Mouse (Mus musculus) heart, postnatal 36 days (tissue): ENCODE measurements at regions not wholly inside any gene's neighbourhood (a gene's known extent, or its start where the extent isn't known, plus 50 kb on each side); places are given as distances from the start of the nearest gene placed in this dataset.
A peak's percentile ranks its signal among the peaks of the same experiment; 100 is the strongest.

Experiments used
- DNase-seq, 2 experiments: peaks; one replicate each; pipeline ENCODE4 v3.0.0; 2021 to 2022
- intact Hi-C: fragments of 180-260 bp; cut with DNase I; formaldehyde crosslinking; loops from one replicate; pipeline ENCODE4 v1.15.1; 2025

DNA sequence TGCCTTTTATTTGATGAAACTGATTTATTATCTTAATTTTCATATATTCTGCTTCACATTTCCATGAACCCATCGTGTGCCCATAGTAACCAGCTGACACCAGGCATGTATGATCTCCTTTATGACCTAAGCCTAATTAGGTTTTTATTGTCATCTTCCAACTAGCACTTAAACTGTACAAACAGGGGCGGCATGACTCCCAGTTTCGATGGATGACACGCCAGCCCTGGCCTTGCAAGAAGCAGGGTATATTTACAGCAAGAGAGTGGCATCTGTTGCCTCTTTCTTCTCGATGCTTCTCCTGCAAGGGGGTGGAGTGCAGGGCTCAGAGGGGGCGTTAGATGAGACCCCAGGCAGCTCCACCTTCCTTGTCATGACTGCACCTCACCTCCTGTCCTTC, 379.8 kb downstream of the Tshz3 start:
- no peak for DNase-seq
- intact Hi-C loops = no loop called here

GRCm38 (mm10) chr7:37078140-37078539, 380.2 kb downstream of the Tshz3 start:
- intact Hi-C loops = no loop called here
- no peak for DNase-seq

DNA sequence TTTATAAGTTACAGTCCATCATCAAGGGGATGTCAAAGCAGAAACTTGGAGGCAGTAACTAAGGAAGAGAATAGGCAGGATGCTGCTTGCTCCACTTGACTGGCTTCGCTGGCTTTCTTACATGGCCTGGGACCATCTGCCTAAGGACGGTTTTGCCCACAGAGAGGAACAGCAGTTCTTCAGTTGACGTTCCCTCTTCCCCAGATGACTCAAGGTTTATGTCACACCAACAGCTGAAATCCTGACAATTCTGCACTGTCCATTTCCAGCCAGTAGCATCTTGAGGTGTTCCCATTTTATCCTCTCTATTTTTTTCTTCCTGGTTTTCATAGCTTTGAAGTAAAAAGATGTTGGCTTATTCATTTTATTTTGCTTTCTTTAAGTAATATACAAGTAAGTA, 391.8 kb downstream of the Tshz3 start:
- no peak for DNase-seq
- intact Hi-C loops = no loop called here

- intact Hi-C loops = no loop called here
- DNase-seq = no peak
Observed at GRCm38 (mm10) chr7:37092572-37092971, 394.7 kb downstream of the Tshz3 start.

- DNase-seq = no peak
- intact Hi-C loops = no loop called here
Observed at GRCm38 (mm10) chr7:37093721-37094120, 395.8 kb downstream of the Tshz3 start.

DNA sequence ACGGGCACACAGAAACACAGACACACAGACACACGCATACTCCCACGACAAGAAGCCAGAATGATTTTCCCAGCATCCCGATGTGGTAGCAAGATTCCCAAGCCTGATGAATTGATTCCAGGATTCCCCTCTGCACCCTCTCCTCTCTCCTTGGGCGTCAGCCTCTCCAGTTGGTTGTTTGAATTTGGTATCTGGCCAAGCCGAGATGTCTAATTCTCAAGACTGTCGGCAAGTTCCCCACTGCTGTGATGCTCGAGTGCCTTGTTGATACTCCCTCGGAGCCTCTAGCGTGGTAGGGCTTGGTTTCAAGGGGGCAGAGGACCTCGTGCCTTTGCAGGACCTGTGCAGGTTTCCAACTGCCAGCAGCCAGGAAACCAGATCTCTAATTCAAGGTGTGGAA, 397.9 kb downstream of the Tshz3 start:
- intact Hi-C loops = no loop called here
- no peak for DNase-seq

GRCm38 (mm10) chr7:37096291-37096690, 398.4 kb downstream of the Tshz3 start:
- intact Hi-C loops = no loop called here

GRCm38 (mm10) chr7:37098950-37099349, 401.0 kb downstream of the Tshz3 start:
- intact Hi-C loops = no loop called here
- no peak for DNase-seq

More at GRCm38 (mm10) chr7:37096291-37096690, 398.4 kb downstream of the Tshz3 start:
- DNase-seq = no peak

GRCm38 (mm10) chr7:37104671-37105070, 406.8 kb downstream of the Tshz3 start:
- intact Hi-C loops = no loop called here
- no peak for DNase-seq

DNA sequence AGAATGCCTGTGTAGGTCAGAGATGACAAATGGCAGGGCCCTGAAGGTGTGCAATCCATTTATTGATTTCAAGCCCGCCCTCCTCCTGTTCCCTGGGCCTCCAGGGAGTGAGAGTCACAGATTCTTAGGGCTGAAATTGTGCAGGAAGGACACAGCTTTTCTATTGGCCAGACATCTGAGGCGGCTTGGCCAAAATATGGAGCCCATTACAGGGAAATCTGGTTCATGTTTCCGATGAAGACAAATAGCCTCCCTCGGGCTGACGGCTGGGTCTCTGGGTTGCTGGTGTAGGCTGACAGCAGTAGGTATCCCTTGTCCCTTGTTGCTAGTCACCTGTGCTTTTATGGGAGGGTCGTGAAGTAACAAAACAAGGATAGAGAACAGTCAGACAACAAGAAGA, 413.2 kb downstream of the Tshz3 start:
- DNase-seq = no peak
- intact Hi-C loops = no loop called here

DNA sequence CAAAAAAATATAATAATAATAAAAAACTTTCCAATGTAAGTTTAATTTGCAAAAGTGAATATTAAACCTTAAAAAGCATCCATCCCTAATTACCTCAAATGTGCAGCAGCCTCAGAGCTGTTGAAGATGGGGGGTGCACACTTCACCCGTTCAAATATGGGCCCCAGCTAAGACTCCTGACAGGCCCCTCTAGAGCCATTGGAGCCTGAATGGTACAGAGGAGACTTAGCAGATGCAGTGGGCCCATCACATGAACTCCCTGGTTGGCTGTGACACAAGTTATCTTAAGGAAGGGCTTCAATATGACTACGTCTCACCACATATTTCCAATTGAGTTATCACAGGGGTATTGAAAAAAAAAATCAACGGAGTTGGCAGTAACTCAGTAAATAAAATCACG, 422.9 kb downstream of the Tshz3 start:
- intact Hi-C loops = no loop called here

DNA sequence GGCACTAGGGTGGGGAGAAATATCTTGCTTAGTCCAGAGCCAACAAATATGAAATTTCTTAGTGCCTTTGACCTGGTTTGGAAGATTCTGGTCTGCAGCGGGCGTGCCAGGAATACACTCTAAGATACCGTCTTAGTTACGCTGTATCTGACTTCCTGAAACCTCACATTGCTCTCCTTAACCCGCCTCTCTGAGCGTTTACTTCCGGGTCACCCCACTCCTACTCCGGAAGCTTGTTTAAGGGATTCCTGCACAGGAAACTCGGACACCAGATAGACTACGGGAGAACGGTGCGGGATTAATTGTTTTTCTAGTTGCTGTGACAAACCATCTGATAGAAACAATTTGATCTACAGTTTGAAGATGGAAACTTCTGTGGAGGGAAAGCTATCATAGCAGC, 442.3 kb downstream of the Tshz3 start:
- DNase-seq = peak in 1 of 2 experiments; percentile 5
- intact Hi-C loops = no loop called here

More for the DNA sequence above, 422.9 kb downstream of the Tshz3 start:
- no peak for DNase-seq

DNA sequence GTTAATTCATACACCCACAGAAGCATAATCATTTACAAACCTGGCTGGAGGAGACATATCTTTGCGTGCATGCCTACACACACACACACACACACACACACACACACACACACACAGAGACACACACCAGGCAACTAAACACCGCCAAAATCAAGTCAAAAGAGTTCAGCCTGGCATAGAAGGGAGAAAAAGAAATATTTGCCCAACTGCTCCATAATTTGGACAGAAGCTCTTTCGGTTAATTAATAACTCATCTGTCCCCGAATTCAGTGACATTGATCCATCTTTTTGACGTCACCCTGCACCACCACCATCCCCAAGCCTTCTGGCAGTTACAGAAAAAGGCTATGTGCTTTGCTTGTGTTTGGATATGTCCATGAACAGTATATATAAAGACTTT, 444.9 kb downstream of the Tshz3 start:
- intact Hi-C loops = no loop called here
- DNase-seq = no peak

GRCm38 (mm10) chr7:37144303-37144702, 446.4 kb downstream of the Tshz3 start:
- no peak for DNase-seq
- intact Hi-C loops = no loop called here

DNA sequence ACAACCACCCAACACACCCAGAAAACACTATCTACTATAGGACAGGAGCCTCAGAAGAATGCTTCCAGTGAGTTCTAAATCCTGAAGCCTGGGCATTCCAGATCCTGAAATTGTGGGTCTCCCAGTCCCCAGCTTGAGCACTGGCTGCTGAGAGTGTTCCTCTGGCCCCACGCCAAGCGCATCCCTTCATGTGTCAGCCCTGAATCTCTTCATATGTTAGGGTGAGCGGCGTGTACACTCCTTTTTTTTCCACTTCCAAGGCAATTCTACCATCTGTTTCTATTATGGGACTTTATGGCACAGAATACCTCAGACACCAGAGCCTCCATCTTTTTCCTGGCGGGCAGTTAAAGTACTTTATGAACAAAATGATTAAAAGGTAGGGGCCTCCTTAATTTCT, 451.8 kb downstream of the Tshz3 start:
- intact Hi-C loops = no loop called here

GRCm38 (mm10) chr7:37159801-37160200, 461.9 kb downstream of the Tshz3 start:
- DNase-seq = no peak
- intact Hi-C loops = no loop called here

More for the DNA sequence above, 451.8 kb downstream of the Tshz3 start:
- no peak for DNase-seq

GRCm38 (mm10) chr7:37168883-37169282, 471.0 kb downstream of the Tshz3 start:
- DNase-seq = no peak

DNA sequence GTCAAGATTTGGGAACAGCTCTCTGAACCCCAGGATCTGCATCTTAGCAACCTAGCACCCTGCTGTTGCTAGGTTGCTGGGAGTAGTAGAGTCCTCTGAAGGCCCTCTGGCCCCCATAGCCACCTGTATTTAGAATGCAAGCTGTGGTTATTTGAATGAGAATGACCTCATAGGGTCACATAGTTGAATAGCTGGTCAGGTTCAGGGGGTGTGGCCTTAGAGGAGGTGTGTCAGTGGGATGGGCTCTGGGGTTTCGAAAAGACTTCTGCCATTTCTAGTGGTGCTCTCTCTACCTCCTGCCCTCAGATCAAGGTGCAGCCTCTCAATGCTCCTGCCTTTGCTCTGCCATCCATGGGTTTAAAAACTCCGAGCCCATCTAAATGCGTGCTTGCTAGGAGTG, 477.8 kb downstream of the Tshz3 start:
- intact Hi-C loops = no loop called here

More at GRCm38 (mm10) chr7:37168883-37169282, 471.0 kb downstream of the Tshz3 start:
- intact Hi-C loops = no loop called here

GRCm38 (mm10) chr7:37178256-37178655, 480.3 kb downstream of the Tshz3 start:
- intact Hi-C loops = no loop called here
- DNase-seq = no peak

More for the DNA sequence above, 477.8 kb downstream of the Tshz3 start:
- DNase-seq = no peak

DNA sequence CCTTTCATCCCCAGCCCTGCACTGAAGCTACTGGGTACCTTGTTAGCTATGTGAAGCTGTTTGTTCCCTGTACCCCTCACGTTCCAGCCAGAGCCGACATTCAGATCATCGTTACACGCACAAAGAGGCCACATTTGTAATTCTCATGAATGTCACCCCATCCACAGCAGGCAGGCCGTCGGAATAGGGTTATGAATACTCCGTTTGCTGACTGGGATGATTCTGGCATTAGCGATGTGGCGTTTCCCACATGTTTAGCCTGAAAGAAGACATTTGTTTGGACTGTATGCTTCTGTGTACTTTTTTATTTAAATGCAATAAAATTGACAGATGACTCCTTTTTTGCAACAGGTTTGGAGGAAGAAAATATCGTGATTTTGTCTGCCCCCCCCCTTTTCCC, 482.0 kb downstream of the Tshz3 start:
- intact Hi-C loops = no loop called here

GRCm38 (mm10) chr7:37180416-37180815, 482.5 kb downstream of the Tshz3 start:
- intact Hi-C loops = no loop called here
- DNase-seq = no peak

More for the DNA sequence above, 482.0 kb downstream of the Tshz3 start:
- no peak for DNase-seq

GRCm38 (mm10) chr7:37181109-37181508, 483.2 kb downstream of the Tshz3 start:
- no peak for DNase-seq
- intact Hi-C loops = no loop called here

GRCm38 (mm10) chr7:37192536-37192935, 494.6 kb downstream of the Tshz3 start:
- intact Hi-C loops = no loop called here
- no peak for DNase-seq
